Mouse (Mus musculus): ENCODE measurements around the gene Nudt11. TPM values are rescaled to one million over a fixed set of nuclear protein-coding genes. Genes with fewer than 3 reads are reported as not detected.
A peak's percentile ranks its signal among the peaks of the same experiment; 100 is the strongest.

The Nudt11 gene
- polyA plus RNA-seq, 1 experiment from 2014 or later = 1.5 TPM

GRCm38 (mm10) chrX:6091996-6092757 lies 44.9 kb downstream of the Nudt11 start:
- Histone ChIP-seq H3K4me1 (replicated peaks; ENCODE audit: control insufficient read depth, insufficient read depth) (no peaks in the 10 kb centered on the region), H3K27ac (replicated peaks) (no peak overlapping the region), H3K9me3 (ENCODE audit: control insufficient read depth, low read length) (no peaks in the 10 kb centered on the region), H3K4me2 (replicated peaks; ENCODE audit: low read depth) (peak overlapping the region; percentile 37), H3K9ac (ENCODE audit: low read length) (no peak overlapping the region), H3K4me3 (ENCODE audit: low read depth, low read length) (peak overlapping the region; percentile 15; the same call in 1 of the 2 replicates), H3K27me3 (ENCODE audit: control insufficient read depth, insufficient read depth, low read length) (no peaks in the 10 kb centered on the region), H3K36me3 (ENCODE audit: control insufficient read depth, insufficient read depth, low read length) (no peaks in the 10 kb centered on the region)
- DNase-seq (ENCODE audit: low spot score) (peak; percentile 15), ATAC-seq (ENCODE audit: low FRiP score, low TSS enrichment) (no peak)
- 13% methylated on average over 26 of the region's 30 CpGs for WGBS
- no peak for TF ChIP-seq EP300 (optimal IDR thresholded peaks at IDR 0.05)
- TF ChIP-seq CTCF (IDR thresholded peaks at IDR 0.05; ENCODE audit: low read depth) = peak; percentile 52

Small RNA genes lying within 50 kb of the gene (microRNA-seq; reads per million reads assigned to microRNA genes)
- not detected for gene Gm27360

Other genes with a start within 250 kb of the Nudt11 start
- not detected in 2 replicates for gene AU022751, start 36.0 kb downstream of the Nudt11 start, polyA plus RNA-seq (2015; fragmentation: Nextera tagmentation; extraction: Ambion mirVana)
- gene Nudt10, start 125.6 kb downstream of the Nudt11 start, polyA plus RNA-seq (2015; fragmentation: Nextera tagmentation; extraction: Ambion mirVana) = 2.1 and 2.6 TPM in 2 replicates